Mouse (Mus musculus) midbrain, embryonic 16.5 days (tissue): ENCODE results near the gene Ppdpf. TPM values are rescaled to one million over a fixed set of nuclear protein-coding genes. Genes with fewer than 3 reads are reported as not detected.
A peak's percentile ranks its signal among the peaks of the same experiment; 100 is the strongest.

Source experiments
- ATAC-seq: fragments of 200-750 bp; cut with Nextera tagmentation; 2 replicates; pipeline ENCODE4 v1.8.0; 2017; ENCODE audit warnings: moderate TSS enrichment
- H3K27ac ChIP-seq: fragments of 300-500 bp; sonication (generic); 2 replicates; pipeline ENCODE4 v1.5.1; 2014; ENCODE audit warnings: mild to moderate bottlenecking, low read length, mixed read lengths
- H3K27me3 ChIP-seq: fragments of 300-500 bp; sonication (generic); 2 replicates; pipeline ENCODE4 v1.6.1; 2014; ENCODE audit warnings: low read depth, low read length, mixed read lengths; ENCODE audit not compliant: control insufficient read depth, insufficient read depth
- H3K36me3 ChIP-seq: fragments of 300-500 bp; sonication (generic); 2 replicates; pipeline ENCODE4 v1.6.1; 2014; ENCODE audit warnings: mild to moderate bottlenecking, low read length, moderate library complexity, mixed read lengths; ENCODE audit not compliant: control insufficient read depth, insufficient read depth
- H3K4me1 ChIP-seq: fragments of 300-500 bp; sonication (generic); 2 replicates; pipeline ENCODE4 v1.6.1; 2014; ENCODE audit warnings: mild to moderate bottlenecking, low read length, mixed read lengths; ENCODE audit not compliant: control insufficient read depth, insufficient read depth
- H3K4me2 ChIP-seq: fragments of 300-500 bp; sonication (generic); 2 replicates; pipeline ENCODE4 v1.6.1; 2014; ENCODE audit warnings: mild to moderate bottlenecking, low read length, mixed read lengths
- H3K4me3 ChIP-seq: fragments of 300-500 bp; sonication (generic); 2 replicates; pipeline ENCODE4 v1.5.1; 2014; ENCODE audit warnings: low read depth, mild to moderate bottlenecking, low read length, moderate library complexity, mixed read lengths
- H3K9ac ChIP-seq: fragments of 300-500 bp; sonication (generic); 2 replicates; pipeline ENCODE4 v1.6.1; 2014; ENCODE audit warnings: low read depth, low read length, mixed read lengths
- H3K9me3 ChIP-seq: fragments of 300-500 bp; sonication (generic); replicated peaks from 2 replicates; pipeline ENCODE4 v1.6.1; 2014; ENCODE audit warnings: mild to moderate bottlenecking, low read length, mixed read lengths; ENCODE audit not compliant: control insufficient read depth, poor library complexity, severe bottlenecking
- WGBS: fragments of 180-500 bp; shearing (Covaris S2); extraction: QIAGEN DNeasy Blood & Tissue Kit; methylation state at CpG from one replicate; pipeline ENCODE4 v1.1.7; 2014; 5-methylcytosine and 5-hydroxymethylcytosine counted together
- polyA plus RNA-seq: library from polyadenylated mRNA; unstranded; fragments of >200 nt; fragmentation: Nextera tagmentation; extraction: Ambion mirVana; gene quantifications from 2 replicates; pipeline ENCODE4 v1.2.1, GENCODE M21; 2015

Gene Ppdpf
- polyA plus RNA-seq, 1 experiment from 2014 or later = 407 TPM

DNA sequence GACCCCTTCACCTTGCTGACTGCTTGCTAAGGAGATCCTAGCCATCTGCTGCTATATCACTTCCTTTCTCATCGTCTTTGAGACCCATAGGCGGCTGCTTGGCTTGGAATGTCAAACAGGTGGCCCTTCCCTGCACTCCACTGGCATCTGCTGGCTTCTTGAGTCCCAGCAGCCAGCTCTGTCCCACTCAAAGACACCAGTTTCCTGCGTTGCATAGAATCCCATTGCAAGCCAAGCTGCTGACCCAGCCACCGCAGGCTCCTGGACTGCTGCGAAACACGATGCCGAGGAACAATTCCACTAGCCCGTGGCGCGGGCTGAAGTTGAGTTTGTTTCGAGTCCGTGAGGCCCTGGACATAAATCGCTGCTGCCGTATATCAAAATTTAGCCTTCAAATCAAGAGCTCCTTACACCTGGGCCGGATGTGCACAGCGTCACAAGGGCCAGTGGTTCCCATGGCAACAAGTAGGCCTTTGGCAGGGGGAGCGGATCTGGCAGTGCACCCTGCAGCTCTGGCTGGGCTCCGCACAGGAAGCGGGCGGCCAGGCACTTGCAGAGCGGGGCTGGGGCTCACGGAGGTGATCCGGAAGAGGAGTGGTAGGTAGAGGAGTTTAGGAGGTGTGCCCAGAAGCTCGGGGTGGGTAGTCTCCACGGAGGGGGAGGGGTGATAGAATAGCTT lies 32.6 kb downstream of the Ppdpf start, which contains the start of gene Fndc11:
Gene Fndc11, plus strand, starts transcription at position 476 of the 679 bp plus-strand sequence.
- no peaks in the 10 kb centered on the region for H3K27me3 ChIP-seq
- H3K9me3 ChIP-seq = no peaks in the 10 kb centered on the region
- 2% methylated on average over 25 of the region's 25 CpGs for WGBS
- peak within 1 kb of the TSS; percentile 47; the same call in 1 of the 2 replicates for H3K27ac ChIP-seq
- H3K4me3 ChIP-seq = peak within 1 kb of the TSS; percentile 29
- ATAC-seq = peak; percentile 96
- H3K9ac ChIP-seq = peak within 1 kb of the TSS; percentile 17; the same call in 1 of the 2 replicates
- no peaks in the 10 kb centered on the region for H3K36me3 ChIP-seq
- peak within 1 kb of the TSS; percentile 56 for H3K4me2 ChIP-seq
- peaks cover 8% of the 10 kb centered on the region; the same call in 1 of the 2 replicates for H3K4me1 ChIP-seq

DNA sequence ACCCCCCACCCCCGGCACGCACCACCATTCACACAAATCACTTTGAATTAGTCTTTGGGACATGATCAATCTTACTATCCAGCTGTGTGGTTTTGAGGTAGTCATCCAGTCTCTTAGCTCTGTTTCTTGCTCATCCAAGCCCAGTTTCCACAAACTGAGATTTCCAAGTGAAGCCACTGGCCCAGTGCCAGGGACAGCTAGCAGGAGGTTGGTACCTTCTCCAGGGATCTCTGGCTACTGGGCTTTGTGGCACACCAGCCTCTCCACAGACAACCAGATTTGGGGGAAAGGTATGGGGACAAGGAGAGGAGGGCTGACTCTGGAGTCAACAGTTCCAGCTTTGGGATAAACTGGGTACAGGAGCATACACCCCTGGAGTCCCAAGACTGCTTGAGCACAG lies 33.3 kb downstream of the Ppdpf start:
- Histone ChIP-seq H3K4me1 (peaks cover 8% of the 10 kb centered on the region; the same call in 1 of the 2 replicates), H3K36me3 (no peaks in the 10 kb centered on the region), H3K9ac (no peak overlapping the region), H3K27ac (no peak overlapping the region), H3K27me3 (no peaks in the 10 kb centered on the region), H3K9me3 (no peaks in the 10 kb centered on the region), H3K4me3 (peak overlapping the region; percentile 29; the same call in 1 of the 2 replicates), H3K4me2 (peak overlapping the region; percentile 56)
- no peak for ATAC-seq
- 62% methylated on average over 2 of the region's 2 CpGs for WGBS

DNA sequence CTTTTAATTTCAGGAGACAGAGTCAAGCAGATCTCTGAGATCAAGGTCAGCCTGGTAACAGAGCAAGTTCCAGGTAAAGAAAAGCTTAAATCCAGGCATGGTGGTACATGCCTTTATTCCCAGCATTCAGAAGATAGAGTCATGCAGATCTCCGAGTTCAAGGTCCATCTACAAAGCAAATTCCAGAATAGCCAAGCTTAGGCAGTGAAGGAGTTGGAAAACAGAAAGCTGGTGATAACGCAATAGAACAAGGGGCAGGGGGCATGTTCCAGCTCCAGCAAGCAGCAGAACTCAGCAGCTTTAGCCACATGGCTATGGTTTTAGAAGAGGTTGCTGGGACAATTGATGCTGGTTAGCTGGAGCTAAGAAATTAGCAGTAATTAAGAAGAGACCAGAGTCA lies 37.9 kb downstream of the Ppdpf start:
- 91% methylated on average over 2 of the region's 2 CpGs for WGBS
- H3K27ac ChIP-seq = no peak overlapping the region

DNA sequence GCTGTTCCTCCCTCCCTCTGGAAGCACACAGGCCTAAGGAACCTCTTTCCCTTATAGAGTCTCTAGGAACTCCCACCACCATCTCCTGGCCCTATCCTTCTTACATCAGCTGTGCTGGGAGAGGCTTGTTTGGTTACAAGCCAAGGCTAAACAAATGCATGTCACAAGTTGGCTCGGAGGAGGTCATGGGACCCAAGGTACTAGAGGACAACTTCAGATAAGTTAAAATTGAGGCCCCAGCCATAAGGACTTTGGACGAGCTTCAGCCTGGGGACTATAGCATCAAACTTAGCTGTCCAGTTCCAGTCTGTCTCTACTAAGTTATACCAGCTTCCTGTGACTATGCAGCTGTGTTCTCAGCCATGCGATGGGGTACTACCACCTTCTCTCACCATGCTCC lies 40.1 kb downstream of the Ppdpf start:
- Histone ChIP-seq H3K4me1 (no peaks in the 10 kb centered on the region), H3K4me3 (no peak overlapping the region), H3K27me3 (no peaks in the 10 kb centered on the region), H3K27ac (no peak overlapping the region), H3K36me3 (no peaks in the 10 kb centered on the region), H3K4me2 (no peak overlapping the region), H3K9me3 (no peaks in the 10 kb centered on the region), H3K9ac (no peak overlapping the region)
- 88% methylated on average over 3 of the region's 3 CpGs for WGBS
- no peak for ATAC-seq

More for the DNA sequence above, 37.9 kb downstream of the Ppdpf start:
- Histone ChIP-seq H3K9me3 (no peaks in the 10 kb centered on the region), H3K4me3 (no peak overlapping the region), H3K36me3 (no peaks in the 10 kb centered on the region), H3K9ac (no peak overlapping the region), H3K4me1 (peaks cover 3% of the 10 kb centered on the region; the same call in 1 of the 2 replicates), H3K4me2 (no peak overlapping the region), H3K27me3 (no peaks in the 10 kb centered on the region)
- no peak for ATAC-seq

DNA sequence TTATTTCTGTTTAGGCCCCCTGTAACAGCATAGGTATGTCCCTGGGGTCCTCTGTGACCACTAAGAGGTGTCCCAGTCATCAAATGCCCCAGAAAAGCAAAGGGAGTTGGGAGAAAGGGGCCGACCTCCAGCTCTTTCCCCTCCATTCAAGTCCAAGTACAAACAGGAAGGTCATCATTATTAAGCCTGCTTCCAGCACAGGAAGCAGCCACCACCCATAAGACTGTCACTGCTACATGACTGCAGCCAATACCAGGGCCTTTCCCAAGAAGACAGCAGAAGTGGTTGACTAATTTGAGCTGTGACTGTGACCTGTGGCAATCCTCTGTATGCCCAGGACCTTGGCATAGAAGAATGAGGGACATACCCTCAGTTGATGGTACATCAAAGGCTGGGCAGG lies 41.3 kb downstream of the Ppdpf start:
- H3K4me2 ChIP-seq = no peak overlapping the region
- 63% methylated on average over 1 of the region's 1 CpGs for WGBS
- H3K36me3 ChIP-seq = no peaks in the 10 kb centered on the region
- H3K9me3 ChIP-seq = no peaks in the 10 kb centered on the region
- H3K9ac ChIP-seq = no peak overlapping the region
- H3K4me3 ChIP-seq = no peak overlapping the region
- H3K27ac ChIP-seq = no peak overlapping the region
- ATAC-seq = no peak
- no peaks in the 10 kb centered on the region for H3K4me1 ChIP-seq
- no peaks in the 10 kb centered on the region for H3K27me3 ChIP-seq

DNA sequence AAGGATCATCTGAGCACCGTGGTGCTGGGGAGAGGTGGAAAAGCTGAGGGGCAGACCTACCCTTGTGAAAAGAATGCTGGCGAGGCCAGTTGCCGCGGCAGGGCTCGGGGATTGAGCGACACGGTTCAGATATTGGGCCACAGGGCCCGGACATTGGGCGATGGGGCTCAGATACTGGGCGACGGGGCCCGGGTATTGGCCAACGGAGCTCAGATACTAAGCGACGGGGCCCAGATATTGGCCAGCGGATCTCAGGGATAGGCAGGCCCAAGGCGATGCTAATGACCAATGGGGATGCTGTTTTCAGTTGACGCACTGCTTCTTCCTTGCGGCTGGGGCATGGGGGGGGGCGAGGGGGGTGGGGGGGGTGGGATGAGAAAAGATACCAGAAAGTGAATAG lies 44.1 kb downstream of the Ppdpf start:
- H3K27me3 ChIP-seq = no peaks in the 10 kb centered on the region
- 74% methylated on average over 19 of the region's 20 CpGs for WGBS
- no peaks in the 10 kb centered on the region for H3K36me3 ChIP-seq
- H3K27ac ChIP-seq = no peak overlapping the region
- H3K9ac ChIP-seq = peak overlapping the region; percentile 18; the same call in 1 of the 2 replicates
- no peaks in the 10 kb centered on the region for H3K4me1 ChIP-seq
- no peaks in the 10 kb centered on the region for H3K9me3 ChIP-seq
- H3K4me2 ChIP-seq = no peak overlapping the region
- ATAC-seq = no peak
- H3K4me3 ChIP-seq = no peak overlapping the region

DNA sequence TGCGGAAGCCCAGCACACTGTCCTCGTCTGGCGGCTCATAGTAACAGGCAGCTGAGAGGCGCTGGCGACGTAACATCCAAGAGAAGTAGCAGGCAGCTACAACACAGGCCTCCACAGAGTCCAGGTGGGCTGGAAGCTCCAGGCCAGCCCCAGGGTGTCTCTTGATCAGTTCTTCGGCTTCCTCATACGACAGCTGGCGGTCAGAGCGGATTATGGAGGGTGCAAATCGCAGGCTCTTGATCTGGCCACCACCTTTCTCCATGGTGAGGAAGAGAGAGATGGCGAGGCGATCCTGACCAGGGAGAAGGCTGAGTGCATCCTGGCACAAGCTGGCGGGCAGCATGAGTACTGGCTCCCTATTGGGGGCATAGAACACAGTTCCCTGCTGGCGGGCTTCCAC lies 46.4 kb downstream of the Ppdpf start:
- H3K27me3 ChIP-seq = no peaks in the 10 kb centered on the region
- no peak overlapping the region for H3K9ac ChIP-seq
- WGBS = 90% methylated on average over 15 of the region's 15 CpGs
- no peaks in the 10 kb centered on the region for H3K4me1 ChIP-seq
- H3K4me2 ChIP-seq = no peak overlapping the region
- no peak overlapping the region for H3K4me3 ChIP-seq
- H3K9me3 ChIP-seq = no peaks in the 10 kb centered on the region
- H3K27ac ChIP-seq = no peak overlapping the region
- H3K36me3 ChIP-seq = no peaks in the 10 kb centered on the region
- ATAC-seq = no peak

DNA sequence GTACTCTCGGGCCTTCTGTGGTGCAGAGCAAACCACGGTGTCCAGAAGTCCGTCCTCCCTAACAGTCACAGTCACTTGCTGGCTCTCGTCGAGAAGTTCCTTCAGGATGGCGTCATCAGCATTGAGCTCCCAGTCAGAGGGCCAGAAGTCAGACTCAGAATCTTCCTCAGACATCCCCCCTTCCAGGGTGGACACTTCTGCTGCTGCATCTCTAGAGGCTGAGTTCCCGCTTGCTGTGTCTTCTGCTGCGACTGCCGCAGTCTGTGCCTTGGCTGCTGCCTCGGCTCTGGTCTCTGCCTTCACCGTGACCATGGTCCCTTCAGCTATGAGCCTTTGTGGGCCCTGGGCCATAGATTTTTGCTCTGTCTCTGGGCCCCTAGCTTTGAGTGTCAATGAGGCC lies 47.6 kb downstream of the Ppdpf start:
- H3K4me1 ChIP-seq = no peaks in the 10 kb centered on the region
- H3K9ac ChIP-seq = no peak overlapping the region
- no peaks in the 10 kb centered on the region for H3K36me3 ChIP-seq
- 96% methylated on average over 11 of the region's 11 CpGs for WGBS
- no peak overlapping the region for H3K4me3 ChIP-seq
- H3K27ac ChIP-seq = no peak overlapping the region
- no peaks in the 10 kb centered on the region for H3K27me3 ChIP-seq
- H3K4me2 ChIP-seq = no peak overlapping the region
- H3K9me3 ChIP-seq = no peaks in the 10 kb centered on the region
- ATAC-seq = no peak

DNA sequence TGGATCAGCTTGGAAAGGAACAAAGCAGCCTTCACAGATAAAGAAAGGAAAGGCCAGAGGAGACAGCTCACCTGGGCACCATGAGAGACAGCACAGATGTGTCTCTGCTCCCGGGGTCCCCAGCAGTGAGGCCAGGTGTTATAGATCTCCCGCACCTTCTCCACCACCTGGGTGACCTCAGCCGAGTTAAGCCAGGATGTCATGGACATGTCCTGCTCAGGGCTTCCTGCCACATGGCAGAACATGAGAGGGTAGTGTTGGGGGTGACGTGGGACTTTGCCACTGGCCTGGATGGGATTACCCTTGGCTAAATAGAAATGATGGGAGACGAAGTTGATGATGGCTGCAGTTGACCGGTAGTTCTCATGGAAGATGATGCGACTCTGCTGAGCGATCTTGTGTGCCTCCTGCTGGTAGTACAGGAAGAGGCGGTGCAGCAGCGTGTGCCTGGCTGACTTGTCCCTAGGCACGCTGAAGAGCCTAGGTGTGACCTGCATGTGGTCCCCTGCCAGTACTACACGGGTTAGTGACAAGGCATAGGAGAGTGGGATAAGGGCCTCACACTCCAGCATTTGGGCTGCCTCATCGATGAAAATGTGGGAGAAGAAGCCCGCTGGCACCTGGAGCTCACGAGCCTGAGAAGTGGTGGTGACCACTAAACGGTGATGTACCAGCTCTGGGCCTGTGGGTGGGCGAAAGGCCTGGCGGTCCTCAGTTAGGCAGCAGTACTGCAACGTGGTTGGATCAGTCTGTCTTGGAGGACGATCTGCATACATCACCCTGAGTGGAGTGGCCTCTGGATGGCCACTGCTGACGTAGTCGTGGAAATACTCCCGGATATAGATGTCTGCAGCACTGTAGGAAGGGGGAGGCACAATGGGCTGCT lies 48.9 kb downstream of the Ppdpf start:
- no peak overlapping the region for H3K4me2 ChIP-seq
- H3K4me1 ChIP-seq = no peaks in the 10 kb centered on the region
- no peak overlapping the region for H3K4me3 ChIP-seq
- no peaks in the 10 kb centered on the region for H3K36me3 ChIP-seq
- no peak overlapping the region for H3K9ac ChIP-seq
- no peaks in the 10 kb centered on the region for H3K9me3 ChIP-seq
- no peak overlapping the region for H3K27ac ChIP-seq
- H3K27me3 ChIP-seq = no peaks in the 10 kb centered on the region
- WGBS = 87% methylated on average over 23 of the region's 23 CpGs
- ATAC-seq = no peak
